Mouse (Mus musculus) heart, adult 2 months (tissue): ENCODE data around the gene Pfas.
"Not testable (repeated sequence)": the region's sequence is repeated elsewhere in the genome, so short reads cannot be mapped to it uniquely, and the experiment has no call there.

Experiments used
- CTCF ChIP-seq: fragments of 200-600 bp; IDR thresholded peaks from 2 replicates; pipeline ENCODE4 v1.8.1; 2022; ENCODE audit warnings: antibody characterized with exemption, mild to moderate bottlenecking, moderate library complexity
- EP300 ChIP-seq: fragments of 200-500 bp; IDR thresholded peaks from 2 replicates; pipeline ENCODE4 v1.6.1; 2011; ENCODE audit warnings: low read depth, low read length, control low read depth; ENCODE audit not compliant: insufficient read depth
- POLR2A ChIP-seq: fragments of 200-500 bp; IDR thresholded peaks from 2 replicates; pipeline ENCODE4 v1.6.1; 2011; ENCODE audit warnings: mild to moderate bottlenecking, low read depth, low read length, control low read depth; ENCODE audit not compliant: insufficient read depth

- TF ChIP-seq EP300, POLR2A: not testable (repeated sequence)
- peak; percentile 20 for TF ChIP-seq CTCF
Measured at GRCm38 (mm10) chr11:69011445-69011844, 3.2 kb upstream of the Pfas start.
